Mouse (Mus musculus) adrenal gland, adult 2 months (tissue): ENCODE results near the gene Thpo. TPM values are rescaled to one million over a fixed set of nuclear protein-coding genes. Genes with fewer than 3 reads are reported as not detected.

Source experiments
- DNase-seq: peaks from one replicate; pipeline ENCODE4 v3.0.0; 2021
- long read RNA-seq: library from polyadenylated mRNA; stranded (forward); transcript quantifications from one replicate; pipeline ENCODE4 v2.0.0, GENCODE M21; 2021
- polyA plus RNA-seq: library from polyadenylated mRNA; depleted of rRNA; stranded (reverse); fragments of >200 nt; gene quantifications from 2 replicates; pipeline ENCODE4 v1.2.3, GENCODE M21; 2012; rRNA removed
- total RNA-seq, 2 experiments: library from RNA; stranded (reverse); gene quantifications; 2 replicates each; pipeline ENCODE4 v1.2.3; 2021

Thpo gene
- 1 to 10 TPM; 1.2 to 6.4 TPM for total RNA-seq
- 9.7 and 15.3 TPM in 2 replicates for polyA plus RNA-seq
- long read RNA-seq, result 0 reads

DNA sequence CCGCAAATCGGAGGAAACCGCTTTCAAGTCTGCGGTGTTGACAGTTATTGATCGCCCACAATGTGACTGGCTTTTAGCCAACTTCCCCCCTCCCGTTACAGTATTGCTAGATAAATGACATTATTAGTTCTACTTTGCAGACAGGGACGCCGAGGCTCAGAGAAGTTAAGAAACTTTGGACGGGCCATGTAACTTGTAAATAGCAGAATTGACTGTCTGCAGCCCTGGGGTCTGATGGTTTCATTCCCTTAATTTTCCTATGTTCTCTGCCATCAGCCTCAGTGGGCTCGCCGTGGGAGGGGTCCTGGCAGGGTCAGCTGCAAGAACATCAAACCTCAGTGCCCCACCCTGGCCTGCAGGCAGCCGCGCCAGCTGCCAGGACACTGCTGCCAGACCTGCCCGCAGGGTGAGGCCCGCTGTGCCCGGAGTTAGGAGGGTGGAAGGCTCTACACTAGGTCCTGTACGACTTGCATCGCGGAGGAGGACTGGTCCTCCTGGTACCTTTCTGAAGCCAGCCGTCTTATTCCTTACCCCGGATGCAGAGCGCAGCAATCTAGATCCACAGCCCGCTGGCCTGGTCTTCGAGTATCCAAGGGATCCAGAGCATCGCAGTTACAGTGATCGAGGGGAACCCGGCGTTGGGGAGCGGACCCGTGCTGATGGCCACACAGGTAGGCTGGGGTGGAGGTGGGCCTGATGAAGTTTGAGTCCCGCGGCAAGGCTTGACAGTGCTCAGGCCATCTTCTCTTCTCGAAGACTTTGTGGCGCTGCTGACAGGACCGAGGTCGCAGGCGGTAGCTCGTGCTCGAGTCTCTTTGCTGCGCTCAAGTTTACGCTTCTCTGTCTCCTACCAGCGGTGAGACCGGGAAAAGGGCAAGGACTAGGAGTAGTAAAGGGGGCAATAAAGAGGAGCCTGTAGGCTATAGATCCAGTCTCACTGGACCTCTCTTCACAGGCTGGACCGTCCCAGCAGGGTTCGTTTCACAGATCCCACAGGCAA is at the start of gene Thpo:
TSS of gene Thpo (minus strand) at position 781 of the 1,000 bp plus-strand sequence.
- DNase-seq, result no peak

- DNase-seq, result no peak
Observed at GRCm38 (mm10) chr16:20783891-20784290, 49.6 kb upstream of the Thpo start.

GRCm38 (mm10) chr16:20781101-20781630 is 46.9 kb upstream of the Thpo start:
- DNase-seq, result no peak

GRCm38 (mm10) chr16:20779846-20780245 is 45.5 kb upstream of the Thpo start:
- DNase-seq, result peak; percentile 74

GRCm38 (mm10) chr16:20775021-20775420 is 40.7 kb upstream of the Thpo start:
- DNase-seq, result no peak

- peak; percentile 38 for DNase-seq
Observed at GRCm38 (mm10) chr16:20765244-20765643, 30.9 kb upstream of the Thpo start.

GRCm38 (mm10) chr16:20761681-20762080 is 27.4 kb upstream of the Thpo start:
- DNase-seq, result peak; percentile 59

DNA sequence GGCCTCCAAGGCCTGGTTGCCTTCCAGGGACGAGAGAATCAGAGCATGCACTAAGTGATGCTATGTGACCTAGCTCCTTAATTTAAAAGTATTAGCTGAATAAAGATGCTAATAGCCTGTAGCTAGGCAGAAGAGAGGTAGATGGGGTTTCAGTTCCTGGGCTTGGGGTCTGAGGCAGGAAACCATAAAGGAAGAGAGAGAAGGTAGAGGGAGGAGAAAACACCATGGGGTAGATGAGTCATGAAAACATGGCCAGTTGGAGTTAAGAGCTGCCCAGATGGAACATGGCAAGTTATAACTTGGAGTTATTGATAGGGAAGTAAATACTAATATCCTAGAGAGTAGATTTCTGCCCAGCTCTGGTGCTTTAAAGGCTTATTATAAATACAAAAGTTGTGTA is 23.1 kb upstream of the Thpo start:
- no peak for DNase-seq

- DNase-seq, result peak; percentile 79
Observed at GRCm38 (mm10) chr16:20756052-20756451, 21.7 kb upstream of the Thpo start.

- DNase-seq, result no peak
Observed at GRCm38 (mm10) chr16:20750518-20750917, 16.2 kb upstream of the Thpo start.

- peak; percentile 74 for DNase-seq
Observed at GRCm38 (mm10) chr16:20746641-20747040, 12.3 kb upstream of the Thpo start.

DNA sequence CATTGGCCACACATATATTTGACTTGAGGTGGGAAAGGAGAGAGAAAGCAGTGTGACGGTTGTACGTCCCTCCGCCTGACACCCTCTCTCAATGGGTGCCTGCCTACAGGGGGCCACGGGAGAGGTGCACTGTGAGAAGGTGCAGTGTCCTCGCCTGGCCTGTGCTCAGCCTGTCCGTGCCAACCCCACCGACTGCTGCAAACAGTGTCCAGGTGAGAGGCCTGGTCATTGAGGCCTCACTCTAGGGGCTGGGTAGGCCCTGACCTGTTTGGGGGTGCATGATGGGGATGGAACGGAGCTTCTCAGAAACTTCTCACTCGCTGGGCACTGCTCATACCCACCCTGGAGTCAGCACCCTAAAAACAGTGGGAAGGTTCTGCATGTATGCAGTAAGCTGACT is 5.5 kb upstream of the Thpo start:
- DNase-seq, result no peak

- no peak for DNase-seq
Observed at GRCm38 (mm10) chr16:20736823-20737222, 2.5 kb upstream of the Thpo start.

DNA sequence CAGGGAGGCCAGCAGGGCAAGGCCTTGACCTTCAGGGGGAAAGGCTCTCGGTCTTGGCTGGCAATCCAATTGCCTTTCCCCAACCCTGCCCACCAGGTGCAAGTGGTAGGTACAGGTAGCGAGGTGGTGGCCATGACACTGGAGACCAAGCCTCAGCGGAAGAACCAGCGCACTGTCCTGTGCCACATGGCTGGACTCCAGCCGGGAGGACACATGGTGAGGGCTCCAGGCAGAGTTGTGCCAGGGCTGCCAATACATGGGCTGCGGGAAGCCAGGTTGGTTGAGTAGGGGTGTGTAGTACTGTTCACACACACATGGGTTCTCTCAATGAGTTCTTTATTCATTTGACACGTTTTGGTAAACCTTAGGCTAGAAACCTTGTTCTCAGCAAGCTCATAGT is 1.9 kb upstream of the Thpo start:
- no peak for DNase-seq

- no peak for DNase-seq
Observed at GRCm38 (mm10) chr16:20735651-20736050, 1.3 kb upstream of the Thpo start.

GRCm38 (mm10) chr16:20732925-20733730 is 1.2 kb downstream of the Thpo start, which contains the start of gene Chrd:
TSS of gene Chrd (plus strand) at chr16:20733127.
- DNase-seq, result peak; percentile 84

GRCm38 (mm10) chr16:20732251-20732924 is 1.9 kb downstream of the Thpo start:
- no peak for DNase-seq

DNA sequence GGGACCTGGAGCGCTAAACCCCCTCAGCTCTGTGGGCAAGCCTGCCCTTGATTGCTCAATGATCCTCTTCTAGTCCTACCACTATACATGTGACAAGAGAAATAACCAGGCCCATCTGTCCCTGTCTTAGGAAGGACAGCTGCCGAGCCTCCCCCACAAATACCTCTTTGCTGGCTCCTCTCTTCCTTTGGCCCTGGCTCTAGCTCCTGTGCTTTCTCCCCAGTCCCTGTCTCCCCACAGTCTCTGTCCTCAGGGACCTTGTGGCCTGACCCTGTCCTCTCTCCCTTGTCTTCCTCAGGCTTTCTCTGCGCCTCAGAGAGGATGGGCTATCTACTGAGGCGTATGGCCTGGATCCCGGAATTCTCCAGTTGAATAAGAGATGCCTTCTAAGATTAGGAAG is 2.6 kb downstream of the Thpo start:
- DNase-seq, result no peak

- no peak for DNase-seq
Observed at GRCm38 (mm10) chr16:20730293-20730711, 4.0 kb downstream of the Thpo start.

- DNase-seq, result no peak
Observed at GRCm38 (mm10) chr16:20726384-20726783, 7.9 kb downstream of the Thpo start.

GRCm38 (mm10) chr16:20725750-20726149 is 8.6 kb downstream of the Thpo start:
- no peak for DNase-seq

DNA sequence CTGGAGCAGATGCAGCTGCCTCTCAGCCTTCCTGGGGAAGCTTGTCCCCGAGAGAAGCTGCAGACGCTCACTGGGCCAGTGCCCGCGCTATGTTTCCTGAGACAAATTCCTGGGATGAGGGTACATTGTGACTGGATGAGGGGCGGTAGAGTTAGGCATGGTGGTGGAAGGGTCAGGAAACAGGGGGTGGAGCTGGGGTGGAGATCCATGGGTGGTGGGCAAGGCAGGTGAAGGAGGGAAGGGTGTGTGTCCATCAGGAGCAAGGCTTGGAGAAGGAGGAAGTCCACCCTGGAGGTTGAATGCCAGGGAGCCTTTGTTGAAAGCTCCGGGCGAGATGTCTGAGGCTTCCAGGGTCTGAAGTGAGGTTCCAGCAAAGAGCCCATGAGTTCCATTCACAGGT is 9.0 kb downstream of the Thpo start:
- DNase-seq, result no peak
